Mouse (Mus musculus) small intestine, adult 2 months (tissue): ENCODE data around the gene Zmiz1.

ENCODE experiments used
- CTCF ChIP-seq: fragments of 200-500 bp; IDR thresholded peaks from 2 replicates; pipeline ENCODE4 v1.5.1; 2012; ENCODE audit warnings: low read depth, mild to moderate bottlenecking, control low read depth, inconsistent platforms, low read length, moderate library complexity, mixed read lengths; ENCODE audit not compliant: insufficient replicate concordance, insufficient read length; ENCODE audit errors: extremely low read depth
- POLR2A ChIP-seq: fragments of 200-500 bp; IDR thresholded peaks from 2 replicates; pipeline ENCODE4 v1.6.1; 2012; ENCODE audit warnings: low read depth, mild to moderate bottlenecking, control low read depth, inconsistent platforms, low read length, moderate library complexity

DNA sequence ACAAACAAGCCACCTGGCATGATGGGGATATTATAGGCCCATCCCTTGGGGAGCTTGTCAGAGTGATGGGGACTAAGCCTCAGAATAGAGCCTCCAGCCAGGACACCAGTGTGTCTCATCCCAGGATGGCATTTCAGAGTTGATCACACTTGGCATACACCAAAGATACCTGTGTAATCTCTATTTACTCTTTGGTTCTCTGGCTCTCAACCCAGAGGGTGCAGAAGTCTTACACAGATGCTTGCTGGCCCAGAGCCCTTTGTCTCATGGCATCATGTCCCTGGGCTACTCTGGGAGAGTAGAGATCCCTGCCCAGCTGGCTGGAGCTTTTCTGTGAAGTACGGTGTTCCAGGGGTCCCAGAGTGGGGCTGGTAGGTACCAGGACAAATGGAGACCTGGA lies 78.4 kb downstream of the Zmiz1 start:
- TF ChIP-seq CTCF (no peak), POLR2A (no peak)
